Mouse (Mus musculus) thymus, postnatal 4 days (tissue): ENCODE measurements at regions not wholly inside any gene's neighbourhood (a gene's known extent, or its start where the extent isn't known, plus 50 kb on each side); places are given as distances from the start of the nearest gene placed in this dataset.

Experiments
- DNase-seq: peaks from one replicate; pipeline ENCODE4 v3.0.0; 2021

GRCm38 (mm10) chr11:25157861-25158245 is 1052.7 kb downstream of the 5730522E02Rik start:
- DNase-seq, result no peak

- no peak for DNase-seq
These were observed 1051.7 kb downstream of the 5730522E02Rik start for GRCm38 (mm10) chr11:25158884-25159283.

GRCm38 (mm10) chr11:25167939-25168338 is 1042.6 kb downstream of the 5730522E02Rik start:
- DNase-seq, result no peak

- DNase-seq, result no peak
These were observed 1039.5 kb downstream of the 5730522E02Rik start for GRCm38 (mm10) chr11:25171048-25171447.
